Mouse (Mus musculus): Measurements from ENCODE around the gene Micall1. TPM values are rescaled to one million over a fixed set of nuclear protein-coding genes. Genes with fewer than 3 reads are reported as not detected.

The Micall1 gene
- total RNA-seq, 2 experiments from 2014 or later: 38.5 to 44.1 TPM

DNA sequence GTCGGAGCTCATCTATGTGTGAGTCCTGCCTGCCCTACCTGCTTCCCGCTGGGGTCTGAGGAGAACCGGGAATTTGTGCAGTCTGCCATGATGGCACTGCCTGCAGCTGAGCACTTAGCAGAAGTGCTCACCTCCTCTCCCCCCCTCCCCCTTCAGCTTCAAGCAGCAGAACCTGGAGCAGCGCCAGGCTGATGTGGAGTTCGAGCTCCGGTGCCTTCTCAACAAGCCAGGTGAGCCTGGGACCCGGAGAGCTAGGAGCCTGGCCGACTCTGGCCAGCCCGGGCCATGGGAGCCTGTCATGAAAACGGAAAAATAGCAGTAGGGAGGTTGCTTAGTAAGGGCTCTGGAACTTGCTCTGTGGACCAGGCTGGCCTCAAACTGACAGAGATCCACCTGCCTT is 22.1 kb downstream of the Micall1 start:
- DNase-seq: no peak

DNA sequence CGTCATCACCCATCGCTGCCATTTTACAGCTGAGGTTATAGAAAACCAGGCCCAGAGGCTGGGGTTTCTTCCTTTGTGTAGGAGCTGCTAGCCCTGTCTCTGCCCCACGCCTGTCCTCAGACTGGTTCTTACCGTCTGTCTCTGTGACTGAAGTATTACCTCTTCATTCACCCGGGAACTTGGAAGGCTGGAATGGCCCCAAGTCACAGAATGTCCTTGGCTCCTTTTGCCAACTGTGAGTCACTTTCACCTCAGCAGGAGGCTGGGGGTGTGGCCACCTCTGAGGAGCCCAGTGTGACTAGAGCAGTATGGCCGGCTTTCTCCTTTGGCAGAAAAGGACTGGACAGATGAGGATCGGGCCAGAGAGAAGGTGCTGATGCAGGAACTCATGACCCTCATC is 22.7 kb downstream of the Micall1 start:
- DNase-seq: peak; percentile 87 to 92

DNA sequence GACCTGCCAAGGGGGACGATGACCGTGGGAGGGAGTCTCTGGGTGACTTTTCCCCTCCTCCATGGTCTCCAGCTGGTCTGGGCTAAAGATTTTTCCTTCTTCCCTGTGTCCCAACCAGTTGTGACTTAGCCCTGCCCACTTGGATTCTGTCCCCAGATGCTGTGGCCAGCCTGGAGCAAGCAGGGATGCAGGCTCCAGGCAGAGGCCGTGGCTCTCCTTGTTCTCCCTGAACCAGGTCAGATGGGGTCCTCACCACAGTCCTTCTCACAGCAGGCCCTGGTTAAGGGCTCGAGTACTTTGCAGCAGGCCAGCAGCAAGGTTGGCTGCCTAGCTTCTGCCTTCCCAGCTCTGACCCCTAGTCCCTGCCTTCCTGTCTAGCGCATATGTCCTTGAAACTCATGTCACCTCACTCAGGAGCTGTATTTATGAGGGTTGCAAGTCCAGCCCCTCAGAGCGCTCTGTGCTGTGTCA is 24.5 kb downstream of the Micall1 start:
- peak; percentile 58 to 80 for DNase-seq

DNA sequence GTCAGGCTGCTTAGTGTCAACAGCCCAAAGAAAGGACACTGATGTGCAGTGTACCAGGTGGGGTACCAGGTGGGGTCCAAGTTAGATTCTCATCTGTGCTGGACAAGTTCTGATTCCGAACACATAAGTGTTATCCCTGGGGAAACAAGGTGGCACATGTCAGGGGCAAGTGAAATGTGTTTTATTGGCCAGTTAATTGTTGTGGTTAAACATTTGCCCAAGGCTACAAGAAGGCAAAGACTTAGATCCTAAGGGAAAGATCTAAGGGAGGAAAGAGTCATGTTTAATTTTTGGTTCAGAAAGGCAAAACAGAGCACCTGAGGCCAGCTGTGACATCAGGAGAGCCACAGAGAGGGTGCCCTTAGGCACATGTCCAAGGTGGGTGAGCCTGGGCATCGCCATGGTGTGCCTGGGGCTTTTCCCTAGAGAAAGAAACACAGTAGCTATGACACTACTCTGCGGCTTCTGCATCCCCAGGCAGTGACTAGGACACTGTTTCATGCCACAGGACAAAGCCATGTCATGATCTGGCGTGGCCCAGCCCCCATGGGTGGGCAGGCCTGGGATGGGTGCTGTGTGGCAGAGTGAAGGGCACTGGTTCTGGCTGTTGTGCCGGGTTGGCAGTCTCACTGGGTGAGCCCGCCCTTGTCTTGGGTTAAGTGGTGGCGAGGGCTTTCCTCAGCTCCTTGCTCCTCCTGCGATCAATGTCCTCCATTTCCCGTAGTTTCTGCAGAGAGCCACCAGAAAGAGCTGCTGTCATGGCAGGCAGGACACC is 26.0 kb downstream of the Micall1 start:
- no peak for DNase-seq

DNA sequence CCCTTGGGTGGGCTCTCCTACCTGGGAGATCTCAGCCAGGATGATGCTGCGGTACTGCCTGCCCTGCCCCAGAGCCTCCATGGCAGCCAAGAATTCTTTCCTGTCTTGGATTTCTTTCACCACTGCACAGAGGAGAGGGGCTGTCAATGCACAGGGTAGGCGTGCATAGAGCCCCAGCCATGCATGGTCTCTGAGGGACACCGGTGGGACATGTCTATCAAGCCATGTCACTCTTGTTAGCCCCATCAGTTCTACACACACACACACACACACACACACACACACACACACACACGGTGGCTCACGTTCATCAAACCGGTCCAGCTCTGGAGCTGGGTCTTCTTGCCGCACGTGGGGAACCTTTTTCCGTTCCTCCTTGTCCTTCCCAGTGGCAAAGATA is 26.6 kb downstream of the Micall1 start:
- no peak for DNase-seq

DNA sequence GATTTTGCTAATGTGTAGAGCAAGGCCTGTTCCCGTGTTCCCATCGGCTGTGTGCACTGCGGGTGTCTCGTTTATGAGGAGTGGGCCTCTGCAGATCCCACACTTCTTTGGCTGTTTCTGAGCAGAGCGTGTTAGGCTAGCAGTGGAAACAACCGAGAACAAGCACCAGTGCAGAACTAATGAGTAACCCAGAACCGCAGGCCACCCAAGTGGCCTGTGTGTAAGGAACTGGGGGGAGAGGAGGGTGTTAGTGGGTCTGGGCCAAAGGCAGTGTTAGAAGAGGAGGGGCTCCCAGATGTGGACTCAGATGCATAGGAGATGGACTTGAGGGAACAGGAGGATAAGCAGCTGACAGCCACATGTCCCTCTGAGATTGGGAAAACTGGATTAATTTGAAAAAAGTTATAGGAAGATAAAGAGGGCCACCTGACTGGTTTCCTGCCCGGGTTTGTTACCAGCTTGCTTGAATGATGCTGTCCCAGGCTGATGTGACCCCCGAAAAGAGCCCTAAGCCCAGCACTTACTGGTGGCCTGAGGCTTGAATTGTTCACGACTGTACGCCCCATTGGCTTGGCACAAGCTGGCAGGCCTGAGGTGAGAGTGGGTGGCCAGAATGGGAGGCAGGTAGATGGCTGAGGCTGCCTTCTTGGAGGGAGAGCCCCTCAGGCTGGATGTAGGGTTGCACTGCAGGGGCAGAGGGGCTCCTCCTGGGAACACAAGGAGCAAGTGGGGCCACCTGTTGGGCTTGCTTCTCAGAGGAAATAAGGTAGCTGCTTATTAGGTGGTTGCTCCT is 27.3 kb downstream of the Micall1 start:
- DNase-seq: no peak

DNA sequence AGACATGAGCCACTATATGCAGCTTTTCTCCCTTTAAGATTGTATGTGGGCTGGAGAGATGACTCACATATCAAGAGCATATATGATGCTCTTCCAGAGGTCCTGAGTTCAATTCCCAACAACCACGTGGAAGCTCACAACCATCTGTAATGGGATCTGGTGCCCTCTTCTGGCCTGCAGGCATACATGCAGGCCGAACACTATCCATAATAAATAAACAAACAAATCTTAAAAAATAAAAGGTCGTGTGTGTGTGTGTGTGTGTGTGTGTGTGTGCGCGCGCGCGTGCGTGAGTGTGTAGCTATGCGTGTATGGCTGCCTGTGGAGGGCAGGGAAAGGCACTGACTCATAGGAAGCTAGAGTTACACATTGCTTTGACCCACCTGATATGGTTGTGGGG is 30.9 kb downstream of the Micall1 start:
- DNase-seq: no peak

DNA sequence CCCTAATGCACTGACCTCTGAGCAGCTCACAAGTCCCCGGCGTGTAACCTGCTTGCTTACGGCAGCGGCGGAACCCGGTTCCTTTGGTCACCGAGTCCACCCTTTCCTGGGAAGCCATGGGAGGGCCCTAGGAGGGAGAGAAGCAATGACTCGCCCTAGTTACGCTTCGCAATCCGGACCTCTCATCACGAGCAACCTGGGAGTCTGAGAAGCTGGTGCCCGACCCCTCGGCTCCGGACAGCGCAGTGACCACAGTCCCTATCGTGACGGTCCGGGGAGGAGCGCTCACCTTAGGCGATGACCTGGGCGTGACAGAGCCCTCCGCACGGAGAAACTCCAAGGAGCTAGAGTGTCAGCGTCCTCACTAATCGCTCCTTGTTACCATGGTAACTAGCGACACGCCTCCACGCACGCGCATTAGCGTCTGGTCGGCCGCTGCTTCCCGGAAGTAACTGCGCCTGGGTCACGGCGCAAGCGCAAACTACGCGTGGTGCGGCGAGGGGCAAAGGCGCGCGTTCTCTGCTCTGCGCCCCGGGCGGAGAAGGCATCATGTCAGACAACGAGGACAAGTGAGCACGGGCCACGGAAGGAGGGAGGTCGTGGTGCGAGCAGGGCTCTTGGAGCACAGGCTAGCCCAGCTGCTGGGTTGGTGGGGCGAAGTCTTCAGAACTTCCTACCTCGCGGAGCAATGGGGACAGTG is 32.3 kb downstream of the Micall1 start, which contains the start of the genes Polr2f and 1700088E04Rik:
TSS of gene Polr2f (plus strand) at position 144 of the 700 bp plus-strand sequence.
TSS of gene 1700088E04Rik (minus strand) at position 388 of the 700 bp plus-strand sequence.
- DNase-seq: peak; percentile 96 to 98

DNA sequence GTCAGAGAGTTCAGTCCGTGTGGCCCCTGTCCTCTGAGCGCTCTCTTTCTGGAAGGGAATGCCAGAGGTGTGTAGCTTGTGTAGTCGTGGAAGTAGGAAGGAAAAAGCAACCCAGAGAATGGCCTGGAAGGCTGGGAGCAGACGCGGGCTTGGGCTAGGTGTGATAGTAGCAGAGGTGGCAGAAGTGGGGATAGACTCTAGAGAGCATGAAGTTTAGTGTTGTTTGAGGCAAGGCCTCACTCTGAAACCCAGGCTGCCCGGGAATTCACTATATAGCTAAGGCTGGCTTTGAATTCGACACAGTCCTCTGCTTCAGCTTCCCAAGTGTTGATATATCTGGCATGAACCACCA is 32.8 kb downstream of the Micall1 start:
- no peak for DNase-seq

DNA sequence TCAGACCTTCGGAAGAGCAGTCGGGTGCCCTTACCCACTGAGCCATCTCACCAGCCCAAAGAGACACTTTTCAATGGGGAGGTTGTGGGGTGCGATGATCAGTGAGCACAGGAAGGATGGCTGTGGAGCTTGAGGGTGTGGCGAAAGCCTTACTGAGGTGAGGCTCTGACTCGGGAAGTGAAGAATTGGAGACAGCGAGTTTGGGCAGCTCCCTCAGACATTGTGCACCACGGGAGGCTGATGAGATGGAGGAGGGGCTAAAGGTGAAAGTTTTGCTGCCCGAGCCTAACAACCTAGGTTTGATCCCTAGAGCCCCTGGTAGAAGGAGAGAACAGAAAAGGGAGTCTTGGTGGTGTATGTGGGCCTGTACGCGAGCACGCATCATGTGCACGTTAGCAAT is 34.6 kb downstream of the Micall1 start:
- DNase-seq: no peak

DNA sequence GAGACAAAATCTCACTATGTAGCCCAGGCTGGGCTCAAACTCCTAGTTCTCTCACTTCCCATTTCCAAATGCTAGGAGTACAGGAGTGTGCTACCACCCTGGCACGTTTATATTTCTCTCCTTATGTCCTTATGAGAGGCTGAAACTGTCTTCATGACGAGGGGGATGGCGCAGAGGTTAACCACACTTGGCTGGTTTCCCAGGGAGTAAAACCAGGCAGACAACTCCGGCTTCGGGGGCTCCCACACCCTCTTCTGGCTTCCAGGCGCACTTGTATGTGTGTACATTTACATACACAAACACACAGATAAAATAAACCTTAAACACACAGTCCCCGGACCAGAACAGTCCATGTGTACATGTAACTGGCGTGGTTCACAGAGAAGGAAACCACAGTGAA is 35.3 kb downstream of the Micall1 start:
- DNase-seq: peak in 1 of 2 experiments; percentile 3

DNA sequence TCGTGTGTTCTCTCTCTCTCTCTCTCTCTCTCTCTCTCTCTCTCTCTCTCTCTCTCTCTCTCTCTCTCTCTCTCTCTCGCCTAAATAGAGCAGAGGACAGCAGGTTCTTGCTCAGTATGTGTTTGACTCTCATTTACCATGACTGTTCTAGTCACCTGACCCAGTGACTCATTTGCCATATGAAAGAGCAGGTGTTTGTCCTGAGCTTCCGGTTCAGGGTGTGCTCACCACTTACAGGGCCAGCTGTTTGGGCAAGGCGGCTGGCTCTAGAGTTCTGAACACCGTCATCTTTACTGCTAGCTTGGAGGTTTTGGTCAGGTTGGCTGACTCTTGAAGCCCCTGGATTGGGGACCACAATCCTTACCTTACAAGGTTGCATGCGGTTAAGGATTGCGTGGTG is 36.8 kb downstream of the Micall1 start:
- DNase-seq: no peak

DNA sequence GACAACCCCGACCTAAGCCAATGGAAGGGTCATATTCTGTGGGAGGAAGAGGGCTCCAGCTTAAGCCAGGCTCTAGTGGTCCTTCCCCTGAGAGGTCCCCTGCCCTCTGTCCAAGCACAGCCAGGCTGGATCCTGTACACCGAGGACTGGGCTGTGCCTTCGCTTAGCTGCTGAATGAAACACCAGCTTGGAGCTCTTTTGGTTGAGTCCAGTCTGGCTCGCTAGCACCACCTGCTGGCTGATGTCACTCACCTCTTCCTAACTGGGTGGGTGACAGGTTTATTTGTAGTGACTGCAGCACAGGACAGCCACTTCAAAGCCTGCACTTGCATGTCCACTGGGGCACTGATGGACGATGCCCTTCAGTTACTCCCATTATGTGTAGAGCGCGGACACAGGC is 39.8 kb downstream of the Micall1 start:
- peak; percentile 77 to 93 for DNase-seq

DNA sequence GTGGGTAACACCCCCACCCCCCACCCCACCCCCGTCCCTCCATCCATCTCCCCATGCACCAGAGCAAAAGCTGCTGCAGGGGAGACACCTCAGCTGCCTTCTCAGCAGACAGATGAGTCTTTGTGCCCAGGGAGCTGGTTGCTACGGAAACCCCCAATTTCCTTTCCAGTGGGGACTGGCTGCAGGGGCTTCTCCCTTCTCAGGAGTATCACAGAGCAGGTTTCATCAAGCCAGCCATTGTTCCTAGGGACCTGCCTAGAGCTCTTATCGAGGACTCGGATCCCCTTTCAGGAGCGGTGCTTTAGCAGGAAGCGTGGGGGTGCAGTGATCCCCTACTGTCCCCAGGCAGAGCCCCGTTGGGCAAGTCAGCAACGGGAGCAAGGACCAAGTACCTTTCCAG is 43.2 kb downstream of the Micall1 start:
- DNase-seq: no peak

DNA sequence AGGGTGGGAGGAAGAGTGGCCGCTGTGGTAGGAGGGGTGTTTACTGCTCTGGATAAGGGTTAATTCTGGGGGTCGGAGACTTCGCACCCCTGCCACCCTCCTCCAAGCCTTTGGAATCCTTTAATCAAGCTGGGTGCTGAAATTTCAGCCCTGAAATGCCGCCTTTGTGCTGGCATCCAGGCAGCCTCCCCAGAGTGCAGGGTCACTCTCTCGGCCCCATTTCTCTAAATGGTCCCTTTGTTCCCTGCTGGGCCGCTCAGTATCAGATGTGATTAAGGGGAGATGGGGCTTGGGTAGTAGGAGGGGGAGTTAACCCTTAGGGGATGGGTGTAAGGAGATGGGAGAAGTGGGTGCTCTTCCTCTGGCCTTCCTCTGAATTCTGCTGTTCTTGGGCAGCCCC is 44.0 kb downstream of the Micall1 start:
- no peak for DNase-seq

DNA sequence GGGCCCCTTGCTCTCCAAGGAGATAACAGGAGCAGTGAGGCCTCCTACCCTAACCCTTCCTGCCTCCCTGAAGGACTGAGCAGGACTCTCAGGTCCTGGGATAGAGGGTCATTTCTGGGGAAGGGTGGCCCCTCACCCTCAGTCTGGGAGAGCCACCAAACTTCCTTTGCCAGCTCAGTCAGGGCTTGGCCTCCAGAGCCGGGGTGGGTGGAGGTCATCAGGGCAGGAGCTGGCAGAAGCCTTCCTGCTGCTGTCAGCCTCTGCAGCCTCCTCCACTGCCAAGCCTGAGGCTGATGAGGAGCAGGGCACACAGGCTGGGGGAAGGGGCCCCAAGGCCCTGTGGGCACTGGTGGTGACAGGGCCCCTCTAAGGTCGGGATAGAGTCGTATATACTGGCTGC is 46.9 kb downstream of the Micall1 start:
- DNase-seq: no peak

DNA sequence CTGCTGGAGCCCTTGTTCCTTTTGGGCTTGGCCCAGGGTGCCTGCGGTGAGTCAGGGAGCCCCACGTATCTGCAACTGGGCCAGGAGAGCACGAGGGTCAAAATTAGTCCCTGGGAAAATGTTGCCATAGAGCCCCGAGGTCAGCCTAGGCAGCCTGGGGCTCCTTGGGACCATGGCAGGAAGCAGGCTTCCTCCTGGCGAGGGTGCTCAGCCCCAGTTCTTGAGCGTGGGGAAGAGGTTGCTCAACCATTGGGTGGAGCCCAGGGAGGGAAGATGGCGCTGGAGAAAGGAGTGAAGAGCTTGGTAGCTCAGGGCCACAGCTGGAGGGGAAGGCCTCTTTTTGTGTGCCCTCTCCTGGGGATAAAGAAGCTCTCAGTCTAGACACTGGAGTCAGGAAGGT is 53.6 kb downstream of the Micall1 start:
- no peak for DNase-seq

DNA sequence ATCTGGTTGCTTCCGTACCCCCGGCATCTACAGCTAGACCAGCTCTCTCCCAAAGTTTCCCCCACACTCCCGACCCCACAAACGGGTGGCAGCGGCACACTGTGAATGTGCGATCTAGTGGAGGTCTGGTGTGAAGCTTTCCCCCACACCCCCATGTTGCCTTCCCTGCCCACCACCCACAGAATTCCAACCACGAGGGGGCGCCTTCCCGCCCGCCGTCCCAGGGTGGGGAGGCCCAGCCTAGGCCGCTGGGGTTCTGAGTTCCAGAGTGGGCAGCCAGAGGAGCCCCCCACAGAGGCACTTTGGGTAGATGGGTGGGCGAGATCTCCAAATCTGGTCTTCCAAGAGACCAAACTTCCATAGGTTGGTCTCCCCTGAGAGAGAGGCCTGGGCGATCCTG is 54.1 kb downstream of the Micall1 start:
- DNase-seq: no peak

DNA sequence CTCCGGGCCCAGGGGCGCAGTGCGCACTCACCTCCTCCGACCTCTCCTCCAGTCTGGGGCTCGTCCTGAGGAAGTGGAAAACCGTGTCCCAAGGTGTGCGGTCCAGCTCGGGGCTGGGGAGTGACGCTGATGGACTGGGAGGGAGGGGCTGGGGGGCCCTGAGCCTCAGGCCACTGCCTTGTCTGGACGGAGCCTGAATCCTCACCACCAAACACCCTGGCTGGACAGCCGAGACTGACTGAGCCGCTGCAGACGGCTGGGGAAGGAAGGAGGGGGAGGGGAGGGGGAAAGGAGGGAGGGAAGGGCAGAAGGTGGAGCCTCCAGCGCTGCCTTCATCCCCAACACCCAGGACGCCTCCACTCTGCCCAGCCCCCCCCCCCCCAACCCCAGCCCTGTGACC is 55.6 kb downstream of the Micall1 start:
- DNase-seq: no peak

DNA sequence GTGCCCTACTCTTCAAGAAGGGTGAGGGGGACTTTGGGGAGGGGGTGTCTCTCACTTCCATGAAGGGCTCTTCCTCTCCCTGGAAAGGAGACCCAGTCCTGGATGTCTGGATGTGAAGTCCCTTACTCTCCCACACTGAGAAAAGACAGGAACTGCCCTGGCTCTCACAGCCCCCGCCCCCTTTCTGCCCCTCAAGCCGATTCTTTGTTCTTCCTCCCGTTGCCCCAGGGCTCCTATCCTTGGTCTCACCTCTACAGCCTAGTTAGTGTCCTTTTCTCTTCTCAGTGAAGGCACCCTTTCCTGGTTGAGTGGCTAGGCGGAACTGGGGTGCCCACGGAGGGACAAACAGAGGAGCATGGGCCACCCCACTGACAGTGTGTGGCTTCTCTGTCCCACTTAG is 56.4 kb downstream of the Micall1 start, which contains the start of gene Sox10:
TSS of gene Sox10 (minus strand) at position 101 of the 400 bp plus-strand sequence.
- DNase-seq: no peak

DNA sequence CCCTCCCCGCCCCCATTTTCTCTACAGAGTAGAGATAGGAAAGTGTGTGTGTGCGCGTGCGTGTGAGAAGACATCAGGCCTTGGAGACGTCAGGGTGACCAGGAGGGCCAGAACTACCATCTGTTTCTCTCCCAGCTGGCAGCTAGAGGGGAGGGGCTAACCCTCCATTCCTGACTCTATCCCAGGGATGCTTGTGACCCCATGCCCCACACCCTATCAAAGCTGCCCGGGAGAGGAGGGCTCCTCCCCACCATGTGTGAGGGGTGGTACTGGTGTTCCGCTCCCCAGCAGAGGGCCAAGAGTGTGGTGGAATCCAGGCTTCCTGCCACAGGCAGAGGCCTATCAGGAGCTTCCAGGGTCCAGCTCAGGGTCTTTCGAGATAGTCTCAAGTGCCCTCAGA is 58.0 kb downstream of the Micall1 start:
- DNase-seq: no peak

DNA sequence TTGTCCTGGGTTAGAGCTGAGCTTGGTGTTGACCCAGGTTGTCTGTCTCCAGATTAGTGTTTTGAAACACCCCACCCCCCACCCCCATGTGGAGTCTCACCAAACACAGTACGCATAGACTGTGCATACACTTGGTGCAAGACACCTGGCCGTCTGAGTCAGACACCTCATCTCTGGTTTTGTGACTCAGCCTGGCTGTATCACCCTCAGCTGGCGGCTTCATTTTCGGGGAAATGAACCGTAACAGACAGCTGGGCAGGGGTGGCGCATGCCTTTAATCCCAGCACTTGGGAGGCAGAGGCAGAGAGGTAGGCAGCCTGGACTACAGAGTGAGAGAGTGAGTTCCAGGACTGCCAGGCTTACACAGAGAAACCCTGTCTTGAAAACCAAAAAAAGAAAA is 68.2 kb downstream of the Micall1 start:
- no peak for DNase-seq

DNA sequence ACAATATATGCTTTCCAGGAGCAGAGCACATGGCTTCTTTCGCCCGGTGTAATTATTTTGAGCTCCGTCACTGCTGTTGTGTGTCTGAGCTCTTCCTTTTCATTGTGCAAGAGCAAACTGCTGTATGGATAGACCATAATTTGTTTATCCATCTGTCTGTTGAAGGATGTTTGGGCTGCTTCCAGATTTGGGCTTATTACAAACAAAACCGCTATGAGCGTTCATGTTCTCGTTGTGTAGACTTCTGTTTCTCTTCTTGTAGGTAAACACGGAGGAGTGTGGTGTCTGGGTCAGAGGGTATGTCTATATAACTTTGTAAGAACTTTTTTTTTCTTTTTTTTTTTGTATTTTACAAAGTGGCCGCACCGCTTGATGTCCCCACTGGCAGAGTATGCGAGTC is 76.5 kb downstream of the Micall1 start:
- no peak for DNase-seq

Data from heart, adult 18-20 months (tissue).